13 mouse cellular contexts compared by ENCODE assay signal in genomic region chr10:120449661-120450284, GRCm38 (mm10). TPM values are rescaled to one million over a fixed set of nuclear protein-coding genes. Genes with fewer than 3 reads are reported as not detected.
DNase-seq lines count a peak whose midpoint lies in the region; ATAC-seq and TF ChIP-seq lines count a peak whose summit lies in the region.
"Had no signal": no experiment of that assay in that cellular context is flagged by ENCODE, and none has a peak within 500 bp of the region (broad histone marks: within the 10 kb centered on the region; RNA-seq: fewer than 3 reads in every experiment).

No protein-coding gene starts in this region.

- H3K4me1 ChIP-seq in heart, embryonic 13.5 days: peaks cover 6% of the 10 kb centered on the region
- no peaks in the 10 kb centered on the region; the same call in 1 of the 2 replicates for H3K4me1 ChIP-seq in testis, adult 2 months (ENCODE audit: control insufficient read depth, insufficient read depth, low read length)
- peaks cover 20% of the 10 kb centered on the region for H3K4me1 ChIP-seq in limb, embryonic 11.5 days (ENCODE audit: control insufficient read depth, insufficient read depth, low read length)
- H3K4me1 ChIP-seq in stomach, embryonic 16.5 days (ENCODE audit: control insufficient read depth, insufficient read depth, low read length): peaks cover 6% of the 10 kb centered on the region; the same call in 1 of the 2 replicates

- no peak for TF ChIP-seq POLR2A in testis, adult 2 months (IDR thresholded peaks at IDR 0.05; ENCODE audit: control insufficient read depth, low read depth, low read length)

- H3K9me3 ChIP-seq in heart, embryonic 13.5 days: no peaks in the 10 kb centered on the region
- H3K9me3 ChIP-seq in limb, embryonic 11.5 days (ENCODE audit: control insufficient read depth, low read length): no peaks in the 10 kb centered on the region
- no peaks in the 10 kb centered on the region for H3K9me3 ChIP-seq in stomach, embryonic 16.5 days (replicated peaks; ENCODE audit: control insufficient read depth, low read length)
- H3K9me3 ChIP-seq: heart, embryonic 15.5 days had no signal

- H3K36me3 ChIP-seq in heart, embryonic 13.5 days: peaks cover 29% of the 10 kb centered on the region
- H3K36me3 ChIP-seq in testis, adult 2 months (ENCODE audit: control insufficient read depth, insufficient read depth, low read length): no peaks in the 10 kb centered on the region
- H3K36me3 ChIP-seq in limb, embryonic 11.5 days (ENCODE audit: control insufficient read depth, insufficient read depth, low read length): peaks cover 4% of the 10 kb centered on the region; the same call in 1 of the 2 replicates
- H3K36me3 ChIP-seq in stomach, embryonic 16.5 days (ENCODE audit: control insufficient read depth, insufficient read depth, low read length): 0 out of 2 replicates have a peak, but pooled peaks cover 6% of the 10 kb centered on the region
- H3K36me3 ChIP-seq: heart, embryonic 15.5 days had no signal

- H3K27ac ChIP-seq in heart, embryonic 13.5 days (replicated peaks): no peak overlapping the region
- H3K27ac ChIP-seq in testis, adult 2 months (ENCODE audit: control insufficient read depth, insufficient read depth, low read depth, low read length): no peak overlapping the region
- peak overlapping the region; percentile 25; the same call in 1 of the 2 replicates for H3K27ac ChIP-seq in limb, embryonic 11.5 days (replicated peaks; ENCODE audit: low read depth, low read length)
- no peak overlapping the region for H3K27ac ChIP-seq in stomach, embryonic 16.5 days (ENCODE audit: low read length)
- H3K27ac ChIP-seq: heart, embryonic 15.5 days had no signal

- TF ChIP-seq CTCF in testis, adult 2 months (IDR thresholded peaks at IDR 0.05; ENCODE audit: control insufficient read depth, insufficient read depth, insufficient replicate concordance, low read depth, low read length): no peak

- H3K9ac ChIP-seq in heart, embryonic 13.5 days: no peak overlapping the region
- H3K9ac ChIP-seq in limb, embryonic 11.5 days (ENCODE audit: low read length): no peak overlapping the region
- H3K9ac ChIP-seq in stomach, embryonic 16.5 days (ENCODE audit: low read length): 0 out of 2 replicates have a peak overlapping the region, but pooled peaks have one; percentile 2
- H3K9ac ChIP-seq: heart, embryonic 15.5 days had no signal

- peak overlapping the region; percentile 38 for H3K4me2 ChIP-seq in heart, embryonic 13.5 days
- no peak overlapping the region for H3K4me2 ChIP-seq in limb, embryonic 11.5 days (ENCODE audit: low read depth, severe bottlenecking)
- no peak overlapping the region for H3K4me2 ChIP-seq in stomach, embryonic 16.5 days (ENCODE audit: low read depth, low read length)
- H3K4me2 ChIP-seq: heart, embryonic 15.5 days had no signal

- 69% methylated on average over 19 of the region's 19 CpGs for WGBS in heart, embryonic 13.5 days
- WGBS in limb, embryonic 11.5 days: 47% methylated on average over 19 of the region's 19 CpGs
- WGBS in stomach, embryonic 16.5 days: 71% methylated on average over 19 of the region's 19 CpGs

- no peak for ATAC-seq in heart, embryonic 13.5 days (ENCODE audit: extremely low read depth, insufficient number of reproducible peaks, low FRiP score, low TSS enrichment)
- no peak for ATAC-seq in limb, embryonic 11.5 days (ENCODE audit: insufficient number of reproducible peaks, low FRiP score, low TSS enrichment, low read depth)
- ATAC-seq in stomach, embryonic 16.5 days (ENCODE audit: insufficient read depth, low FRiP score): no peak

- peak overlapping the region; percentile 15; the same call in 1 of the 2 replicates for H3K4me3 ChIP-seq in heart, embryonic 13.5 days
- H3K4me3 ChIP-seq in testis, adult 2 months (ENCODE audit: control insufficient read depth, low read depth, low read length): peak overlapping the region; percentile 38
- no peak overlapping the region for H3K4me3 ChIP-seq in limb, embryonic 11.5 days (ENCODE audit: low read depth, low read length)
- no peak overlapping the region for H3K4me3 ChIP-seq in stomach, embryonic 16.5 days (replicated peaks; ENCODE audit: low read length)
- H3K4me3 ChIP-seq: erythroblast, embryonic 14.5 days; heart, embryonic 15.5 days had no signal

- DNase-seq in heart, postnatal 4 days: no peak
- DNase-seq in testis, postnatal 10 days (ENCODE audit: low spot score): no peak
- DNase-seq in limb, embryonic 11.5 days (ENCODE audit: low spot score): no peak
- DNase-seq in frontal cortex, postnatal 14 days (ENCODE audit: low spot score in 2 of 2): no peak
- no peak for DNase-seq in ovary, postnatal 36 days (ENCODE audit: low spot score)
- DNase-seq: cerebellum, adult 9-10 months; lung, adult 18-20 months; thymus, postnatal 14 days had no signal

- H3K27me3 ChIP-seq in heart, embryonic 13.5 days (replicated peaks): no peaks in the 10 kb centered on the region
- no peaks in the 10 kb centered on the region for H3K27me3 ChIP-seq in testis, adult 2 months (ENCODE audit: control insufficient read depth, insufficient read depth, low read length)
- H3K27me3 ChIP-seq in limb, embryonic 11.5 days (ENCODE audit: control insufficient read depth, insufficient read depth, low read length): no peaks in the 10 kb centered on the region
- H3K27me3 ChIP-seq in stomach, embryonic 16.5 days (ENCODE audit: control insufficient read depth, insufficient read depth, low read length): no peaks in the 10 kb centered on the region
- H3K27me3 ChIP-seq: heart, embryonic 15.5 days had no signal

RNA-seq across cellular contexts. Expression of gene Hmga2, which starts 26.5 kb away (rescaled TPM):
- polyA plus RNA-seq in heart, embryonic 13.5 days (2015; fragmentation: Nextera tagmentation; extraction: Ambion mirVana): 11.3 and 12.4 TPM in 2 replicates
- 1 to 10 TPM in 1 of 2 experiments, under 1 TPM in 1; 0.91 to 1.6 TPM for total RNA-seq in heart, postnatal 4 days (2021)
- 0.26 and 0.42 TPM in 2 replicates for polyA plus RNA-seq in testis, adult 2 months (2012; rRNA removed)
- polyA plus RNA-seq in limb, embryonic 11.5 days (2014; fragmentation: Nextera tagmentation; extraction: Ambion mirVana): 179 and 195 TPM in 2 replicates
- polyA plus RNA-seq in stomach, embryonic 16.5 days (2015; fragmentation: Nextera tagmentation; extraction: Ambion mirVana): 15.8 and 17.7 TPM in 2 replicates

Comparison
In these comparisons a context has a peak if more than half of its experiments do, and no peak if none do; other contexts are left out.
1. H3K4me3 ChIP-seq: peak in heart, embryonic 13.5 days (single experiment) and testis, adult 2 months (single experiment); none in limb, embryonic 11.5 days (single experiment) and stomach, embryonic 16.5 days (single experiment).